Mouse (Mus musculus): ENCODE data around the gene Plb1.
A peak's percentile ranks its signal among the peaks of the same experiment; 100 is the strongest.

Gene Plb1

DNA sequence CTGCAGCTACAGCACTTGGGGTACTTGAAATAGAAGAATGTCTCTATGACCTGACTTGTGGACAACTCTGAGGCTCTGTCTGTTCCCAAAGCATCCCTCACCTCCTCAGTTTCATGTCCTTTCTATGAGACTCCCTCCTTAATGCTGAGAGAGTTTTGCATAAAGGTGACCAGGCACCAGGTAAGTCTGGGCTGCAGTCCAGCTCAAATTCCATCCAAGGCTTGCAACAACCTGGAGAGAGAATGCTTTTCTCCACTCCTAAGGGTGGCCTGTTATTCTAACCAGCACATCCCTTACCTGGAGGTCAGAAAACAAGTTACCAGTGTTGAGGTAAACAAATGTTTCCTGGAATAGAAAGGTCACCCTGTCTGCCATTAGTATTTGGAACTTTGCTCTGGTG, 159.8 kb downstream of the Plb1 start:
- no peak for DNase-seq (ENCODE audit: low read depth, low spot score)

DNA sequence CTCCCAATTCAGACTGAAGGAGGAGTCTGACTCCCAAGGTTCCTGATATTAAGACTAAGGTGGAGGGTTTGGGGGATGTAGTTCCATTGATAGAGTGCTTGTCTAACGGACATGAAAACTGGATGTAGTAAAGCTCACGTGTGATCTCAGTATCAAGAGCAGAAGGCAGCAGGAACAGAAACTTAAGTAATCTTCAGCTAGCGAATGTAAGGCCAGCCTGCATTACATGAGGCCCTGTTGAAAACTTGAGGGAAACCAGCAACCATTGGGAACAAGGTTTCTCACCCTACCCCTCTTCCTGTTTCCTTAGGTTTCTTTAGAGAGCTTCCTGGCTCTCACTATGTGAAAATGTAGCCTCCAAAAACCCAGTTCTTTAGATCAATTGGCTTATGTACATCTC, 162.1 kb downstream of the Plb1 start:
- no peak for DNase-seq (ENCODE audit: low read depth, low spot score)

DNA sequence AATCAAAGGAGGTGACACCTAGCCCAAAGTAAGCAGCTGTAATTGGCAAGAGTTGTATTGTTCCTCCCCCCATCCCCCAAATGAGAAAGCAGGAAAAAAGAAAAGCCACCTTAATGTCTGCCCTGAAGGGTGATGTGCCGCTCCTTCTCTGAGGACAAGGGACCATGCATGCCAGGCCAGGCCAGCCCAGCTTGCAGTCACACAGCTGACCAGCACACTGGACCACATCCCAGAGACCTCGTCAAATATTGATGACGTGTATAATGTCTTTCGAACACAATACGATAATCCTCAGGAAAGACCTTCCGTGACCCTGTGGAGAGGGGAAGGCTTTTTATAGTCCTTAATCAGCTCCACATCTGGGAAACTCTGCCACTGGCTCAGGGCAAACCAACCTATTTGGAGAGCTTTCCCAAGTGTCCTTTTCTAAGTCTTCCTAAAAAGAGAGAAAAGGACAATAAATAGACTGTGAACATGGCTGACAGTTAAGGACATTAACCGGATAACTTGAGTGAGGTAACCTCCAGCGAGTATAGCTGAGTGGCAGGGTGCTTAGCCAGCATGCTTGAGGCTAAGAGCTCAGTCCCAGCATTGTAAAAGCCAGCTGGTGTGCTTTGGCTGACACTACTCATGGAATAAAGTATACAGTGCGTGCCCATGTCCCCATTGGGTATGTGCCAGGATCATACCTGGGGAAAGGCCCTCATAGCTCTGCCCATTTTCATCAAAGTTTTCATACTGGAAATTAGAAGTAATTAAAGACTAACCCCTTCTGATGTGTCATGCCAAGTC, 162.8 kb downstream of the Plb1 start:
- no peak for DNase-seq (ENCODE audit: low read depth, low spot score)

DNA sequence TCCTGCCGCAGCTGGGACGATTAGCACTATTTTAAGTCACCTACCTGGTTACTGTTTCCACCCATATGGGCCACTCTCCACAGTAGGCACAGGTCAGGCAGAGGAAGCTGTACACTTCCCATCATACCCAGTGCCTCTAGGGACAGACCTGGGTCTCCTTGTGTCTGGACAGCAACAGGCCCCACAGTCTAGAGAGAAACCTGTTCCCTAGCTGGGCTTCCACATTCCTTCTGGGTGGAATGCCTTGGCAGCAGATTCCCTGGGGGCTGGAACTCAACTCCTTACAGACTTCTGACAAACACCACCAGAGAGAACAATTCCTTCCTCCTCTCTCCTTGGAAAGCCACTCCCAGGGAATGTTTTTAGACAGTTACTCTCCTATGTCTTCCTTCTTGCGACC, 165.2 kb downstream of the Plb1 start:
- DNase-seq (ENCODE audit: low read depth, low spot score): peak; percentile 32

DNA sequence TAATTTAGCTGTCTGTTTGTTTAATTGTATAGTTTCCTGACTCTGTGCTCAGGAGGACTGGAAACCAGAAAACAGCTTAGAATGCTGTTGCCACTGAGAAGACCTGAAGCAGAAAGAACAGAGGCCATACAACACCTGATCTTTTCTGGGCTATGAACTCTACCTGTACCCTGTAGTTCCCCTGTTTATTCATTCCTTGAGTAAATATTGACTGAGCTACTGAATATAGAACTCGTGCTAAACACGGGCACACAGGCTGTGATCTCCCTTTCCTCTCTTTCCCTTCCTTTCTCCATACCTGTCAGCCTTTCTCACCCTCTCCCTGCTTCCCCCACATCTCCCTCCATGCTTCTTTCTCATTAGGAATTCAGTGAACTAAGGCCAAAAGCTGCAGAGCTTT, 168.4 kb downstream of the Plb1 start:
- no peak for DNase-seq (ENCODE audit: low read depth, low spot score)

DNA sequence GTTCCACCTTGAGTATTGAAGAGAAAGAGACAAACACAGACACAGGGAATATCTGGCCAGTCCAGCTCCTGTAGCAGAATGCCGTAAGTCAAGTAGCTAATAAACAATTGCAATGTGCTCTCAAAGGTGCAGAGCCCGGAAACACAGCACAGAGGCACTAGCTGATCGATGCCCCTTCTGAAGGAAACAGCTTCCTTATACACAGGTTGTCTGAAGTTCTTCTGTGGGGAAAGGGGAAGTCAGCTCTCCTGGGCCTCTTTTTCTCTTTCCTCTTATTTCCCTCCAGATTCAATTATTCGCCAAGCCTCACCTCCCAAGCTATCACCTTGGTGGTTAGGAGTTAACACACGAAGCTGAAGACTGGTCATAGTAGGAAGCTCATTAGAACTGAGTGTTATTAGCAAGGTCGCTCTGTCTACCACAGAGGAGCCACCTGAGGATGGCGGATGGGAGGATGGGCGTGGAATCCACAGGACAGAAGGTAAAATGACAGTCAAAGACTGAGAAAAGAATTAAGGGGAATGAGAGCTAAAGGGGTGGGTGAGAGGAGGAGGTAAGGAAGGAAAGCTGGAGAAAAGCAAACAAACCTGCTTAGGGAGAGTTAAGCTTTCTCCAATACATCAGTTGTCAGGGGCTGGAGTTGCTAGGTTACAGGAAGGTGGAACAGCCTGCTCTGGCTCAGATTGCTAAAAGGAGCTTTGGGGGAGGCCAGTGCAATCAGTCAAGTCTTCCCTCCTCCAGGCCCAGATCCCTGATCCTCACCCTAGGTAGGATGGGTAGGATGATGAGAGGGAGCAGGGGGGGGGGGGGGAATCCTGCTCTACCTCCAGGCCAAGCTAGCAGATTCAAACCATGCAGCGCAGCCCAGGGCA, 170.8 kb downstream of the Plb1 start:
- DNase-seq (ENCODE audit: low read depth, low spot score): no peak

DNA sequence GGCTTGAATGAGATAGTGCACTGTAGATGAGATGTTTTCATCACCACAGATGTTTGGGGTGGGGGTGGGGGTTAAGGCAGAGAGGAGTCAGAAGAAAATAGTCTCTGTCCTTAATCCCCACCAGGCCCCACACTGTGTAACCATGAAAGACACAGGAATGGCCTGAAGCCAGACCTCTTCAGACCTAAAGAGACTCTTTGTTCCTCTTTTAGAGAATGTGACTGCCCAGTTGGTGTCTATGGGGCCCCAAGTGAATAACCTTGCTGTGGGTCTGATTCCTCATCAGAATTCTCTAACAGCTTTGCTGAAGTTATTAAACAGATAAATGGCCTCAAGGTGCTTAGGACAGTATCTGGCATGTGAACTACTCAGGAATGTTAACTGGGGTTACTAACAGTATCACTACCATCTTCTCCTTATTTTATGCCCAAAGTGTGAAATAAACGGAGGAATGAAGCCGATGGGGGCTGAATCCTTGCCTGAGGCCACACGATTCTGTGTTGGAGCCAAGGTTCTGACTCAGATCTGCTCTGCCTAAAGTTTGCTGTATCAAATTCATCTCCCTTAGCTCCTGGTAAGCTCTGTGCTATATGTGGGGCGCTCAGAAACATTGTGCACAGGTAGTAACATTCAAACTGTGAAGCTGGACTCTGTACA, 172.8 kb downstream of the Plb1 start:
- no peak for DNase-seq (ENCODE audit: low read depth, low spot score)

DNA sequence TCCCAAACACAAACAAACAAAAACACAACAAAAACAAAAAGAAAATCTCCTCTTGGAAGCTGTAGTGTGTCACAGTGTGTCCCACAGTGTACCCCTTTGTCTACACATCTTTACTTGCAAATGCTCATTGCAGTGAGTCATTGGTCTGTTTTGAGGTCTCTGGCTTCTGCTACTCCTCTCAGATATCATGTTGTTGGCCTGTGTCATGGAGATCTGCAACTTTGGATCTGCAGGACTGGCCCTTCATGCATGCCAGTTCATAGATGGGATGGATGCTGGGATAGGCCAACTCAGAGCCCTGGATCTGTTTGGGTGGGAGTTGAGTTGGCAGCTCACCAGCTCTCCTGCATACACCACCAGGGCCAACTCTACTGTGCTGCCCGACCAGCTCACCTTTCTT, 176.3 kb downstream of the Plb1 start:
- no peak for DNase-seq (ENCODE audit: low read depth, low spot score)

DNA sequence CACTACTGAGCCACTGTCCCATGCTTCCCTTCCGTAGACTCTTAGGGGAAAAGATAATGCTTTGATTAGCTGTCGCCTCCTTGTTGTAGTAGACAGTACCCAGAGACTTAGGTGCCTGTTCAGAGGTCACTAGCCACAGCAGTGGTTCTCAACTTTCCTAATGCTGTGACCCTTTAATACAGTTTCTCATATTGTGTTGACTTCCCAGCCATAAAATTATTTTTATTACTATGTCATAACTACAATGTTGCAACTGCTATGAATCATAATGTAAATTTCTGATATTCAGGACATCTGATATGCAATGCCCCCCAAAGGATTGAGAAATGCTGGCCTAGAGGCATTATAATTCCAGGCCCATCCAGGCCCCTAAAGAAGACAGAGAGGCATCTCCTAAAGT, 177.2 kb downstream of the Plb1 start:
- no peak for DNase-seq (ENCODE audit: low read depth, low spot score)

DNA sequence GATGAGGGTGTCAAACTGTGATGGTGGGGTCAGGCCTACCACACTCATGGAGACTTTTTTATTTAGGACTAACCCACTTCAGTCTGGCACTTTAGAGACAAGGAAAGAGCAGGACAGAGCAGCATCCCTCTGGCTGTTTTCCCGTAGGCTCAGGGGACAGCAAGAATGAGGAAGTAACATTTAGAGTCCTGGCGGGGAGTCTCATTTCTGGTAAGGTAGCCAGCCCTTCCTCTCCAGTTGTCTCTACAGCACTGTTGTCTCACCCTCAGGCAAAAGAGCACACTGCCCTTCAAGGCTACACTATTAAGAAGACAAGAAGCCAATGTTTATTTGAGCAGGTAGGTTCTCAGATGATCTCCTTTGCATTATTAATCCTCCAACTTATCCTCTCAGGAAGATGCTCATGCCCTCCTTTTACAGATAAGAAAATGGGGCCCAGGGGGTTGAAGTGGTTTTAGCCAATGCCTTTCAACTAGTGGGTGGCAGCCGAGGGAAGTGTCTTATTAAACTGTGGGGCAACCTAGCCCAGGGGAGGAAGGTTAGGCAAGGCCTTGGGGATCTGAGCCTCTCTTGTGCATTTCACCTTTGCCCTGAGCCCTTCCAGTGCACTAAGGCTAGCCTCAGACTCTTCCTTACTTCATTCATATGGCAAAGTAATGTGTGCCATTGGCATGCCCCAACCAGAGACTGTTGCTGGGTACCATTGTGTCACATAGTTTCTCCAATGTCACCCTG, 178.6 kb downstream of the Plb1 start:
- DNase-seq (ENCODE audit: low read depth, low spot score): no peak

DNA sequence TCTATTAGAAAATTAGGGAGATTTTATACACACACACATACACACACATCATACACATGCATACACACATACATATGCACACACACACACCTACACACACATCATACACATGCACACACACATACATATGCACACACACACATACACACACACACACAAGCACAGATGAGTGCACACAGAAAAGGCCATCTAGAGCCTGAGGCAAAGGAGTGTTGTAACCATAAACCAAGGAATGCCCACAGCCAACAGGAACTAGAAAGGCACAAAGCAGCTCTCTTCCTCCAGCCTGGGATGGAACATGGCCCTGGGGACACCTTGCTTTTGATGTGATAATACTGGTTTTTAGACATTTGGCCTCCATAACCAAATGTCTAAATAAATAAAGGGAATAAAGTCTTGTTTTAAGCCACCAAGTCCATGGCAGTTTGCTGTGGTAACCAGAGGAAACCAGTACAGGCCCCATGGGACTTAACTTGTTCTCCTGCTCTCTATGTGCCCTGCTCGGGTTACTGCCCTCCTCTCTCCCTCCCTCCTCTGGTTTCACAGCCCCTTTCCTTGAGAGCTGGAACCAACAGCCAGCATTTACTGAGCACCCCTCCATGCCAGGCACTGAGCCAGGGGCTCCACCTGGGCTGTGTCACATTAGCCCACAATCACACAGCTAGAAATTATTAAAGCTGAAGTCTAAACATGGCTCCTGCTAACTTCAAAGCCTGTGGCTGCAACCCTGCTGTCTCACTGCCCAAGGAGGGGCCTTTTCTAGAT, 179.9 kb downstream of the Plb1 start:
- no peak for DNase-seq (ENCODE audit: low read depth, low spot score)

DNA sequence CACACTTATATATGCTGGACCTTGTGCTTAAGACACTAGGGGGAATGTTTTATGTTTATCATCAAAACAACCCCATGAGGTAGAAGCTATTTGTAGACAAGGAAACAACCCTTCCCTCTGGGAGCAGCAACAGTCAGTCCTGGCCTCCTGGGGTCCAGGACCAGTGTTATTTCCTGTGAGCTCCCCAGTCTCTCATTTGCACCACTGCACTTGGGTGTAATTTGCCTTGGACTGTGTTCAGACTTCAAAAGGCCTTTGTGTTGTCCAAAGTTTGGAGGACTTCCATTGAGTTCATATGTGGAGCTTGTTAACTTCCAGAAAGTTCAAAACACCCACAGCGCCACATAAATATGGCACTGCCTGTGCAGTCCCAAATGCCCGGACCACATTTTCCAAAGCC, 180.6 kb downstream of the Plb1 start:
- no peak for DNase-seq (ENCODE audit: low read depth, low spot score)

DNA sequence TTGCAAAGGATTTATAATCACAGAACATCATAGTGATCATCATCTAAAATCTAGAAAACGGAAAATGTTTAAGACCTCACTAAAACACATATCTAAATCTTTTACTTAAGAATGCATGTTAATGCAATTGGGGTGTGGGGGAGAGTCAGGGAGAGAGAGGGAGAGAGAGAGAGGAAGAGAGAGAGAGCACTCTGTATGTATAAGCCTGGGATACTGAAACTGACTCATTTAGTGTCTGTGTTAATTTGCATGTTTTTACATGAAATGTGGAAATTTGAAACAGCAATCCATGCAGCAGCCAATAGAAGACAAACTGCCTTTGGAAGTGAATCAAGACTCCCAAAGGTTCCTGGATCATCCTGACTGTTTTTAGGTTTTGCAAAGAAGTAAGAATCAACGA, 181.1 kb downstream of the Plb1 start:
- no peak for DNase-seq (ENCODE audit: low read depth, low spot score)

DNA sequence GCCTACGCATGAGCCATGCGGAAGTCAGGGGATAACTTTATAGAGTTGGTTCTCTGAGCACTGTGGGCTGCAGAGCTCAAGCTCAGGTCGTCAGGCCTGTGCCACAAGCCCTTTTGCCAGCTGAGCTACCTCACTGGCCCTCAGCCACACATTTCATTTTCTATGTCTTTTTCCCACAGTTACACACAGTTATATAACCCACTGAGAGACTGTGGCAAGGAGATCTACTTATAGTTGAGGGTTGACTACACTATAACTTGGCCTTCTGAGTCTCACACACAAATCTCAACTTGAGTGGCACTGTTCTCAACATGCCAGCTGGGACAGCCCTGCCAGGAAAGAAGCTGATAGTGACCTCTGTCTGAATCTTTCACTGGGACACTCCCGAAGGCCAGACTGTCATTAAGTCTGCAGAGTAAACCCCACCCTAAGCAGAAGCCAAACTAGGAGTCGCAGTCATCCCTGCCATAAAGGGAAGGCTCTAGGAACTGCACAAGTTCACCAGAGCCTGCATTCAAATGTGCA, 182.0 kb downstream of the Plb1 start:
- no peak for DNase-seq (ENCODE audit: low read depth, low spot score)

DNA sequence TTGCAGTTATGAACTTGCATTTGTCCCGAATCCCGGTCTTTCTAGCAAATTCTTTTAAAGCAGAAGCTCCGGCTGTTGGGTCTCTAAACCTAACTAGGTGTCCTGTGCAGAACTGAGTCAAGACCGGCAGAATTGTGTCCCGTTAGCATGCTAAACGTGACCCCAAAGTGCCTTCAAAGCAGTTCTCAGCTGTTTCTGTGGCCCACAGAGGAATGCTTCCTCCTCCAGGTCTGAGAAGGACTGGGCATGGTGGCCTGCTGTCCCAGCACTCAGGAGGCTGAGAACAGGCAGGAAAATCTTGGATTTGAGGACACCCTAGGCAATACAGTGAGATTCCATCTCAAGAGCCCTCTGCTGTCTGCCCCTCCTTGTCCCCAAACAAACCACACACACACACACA, 183.0 kb downstream of the Plb1 start:
- no peak for DNase-seq (ENCODE audit: low read depth, low spot score)

Data from R1 (cell line).